Mouse (Mus musculus) intestine, embryonic 15.5 days (tissue): Measurements from ENCODE around the gene Ap1s1. TPM values are rescaled to one million over a fixed set of nuclear protein-coding genes. Genes with fewer than 3 reads are reported as not detected.

Source experiments
- ATAC-seq: fragments of 200-750 bp; cut with Nextera tagmentation; 2 replicates; pipeline ENCODE4 v1.8.0; 2017; ENCODE audit warnings: moderate TSS enrichment, moderate library complexity
- H3K27ac ChIP-seq: fragments of 300-500 bp; sonication (generic); 2 replicates; pipeline ENCODE4 v1.5.1; 2015; ENCODE audit warnings: mild to moderate bottlenecking, inconsistent platforms
- H3K27me3 ChIP-seq: fragments of 300-500 bp; sonication (generic); replicated peaks from 2 replicates; pipeline ENCODE4 v1.6.1; 2015; ENCODE audit warnings: inconsistent platforms
- H3K36me3 ChIP-seq: fragments of 300-500 bp; sonication (generic); 2 replicates; pipeline ENCODE4 v1.6.1; 2015; ENCODE audit warnings: inconsistent platforms
- H3K4me1 ChIP-seq: fragments of 300-500 bp; sonication (generic); replicated peaks from 2 replicates; pipeline ENCODE4 v1.6.1; 2015; ENCODE audit warnings: inconsistent platforms
- H3K4me2 ChIP-seq: fragments of 300-500 bp; sonication (generic); replicated peaks from 2 replicates; pipeline ENCODE4 v1.6.1; 2015; ENCODE audit warnings: mild to moderate bottlenecking, inconsistent platforms
- H3K4me3 ChIP-seq: fragments of 300-500 bp; sonication (generic); replicated peaks from 2 replicates; pipeline ENCODE4 v1.5.1; 2015; ENCODE audit warnings: inconsistent platforms
- H3K9ac ChIP-seq: fragments of 300-500 bp; sonication (generic); 2 replicates; pipeline ENCODE4 v1.6.1; 2015; ENCODE audit warnings: inconsistent platforms
- H3K9me3 ChIP-seq: fragments of 300-500 bp; sonication (generic); 2 replicates; pipeline ENCODE4 v1.6.1; 2016; ENCODE audit warnings: inconsistent platforms
- WGBS: fragments of 180-500 bp; shearing (Covaris S2); methylation state at CpG from one replicate; pipeline ENCODE4 v1.1.7; 2015; 5-methylcytosine and 5-hydroxymethylcytosine counted together
- polyA plus RNA-seq: library from polyadenylated mRNA; unstranded; fragments of >200 nt; fragmentation: Nextera tagmentation; extraction: Ambion mirVana; gene quantifications from 2 replicates; pipeline ENCODE4 v1.2.1, GENCODE M21; 2015

Gene Ap1s1
- polyA plus RNA-seq, 1 experiment from 2014 or later, result 242 TPM

- Histone ChIP-seq H3K27me3 (0 out of 2 replicates have a peak, but pooled peaks cover 3% of the 10 kb centered on the region), H3K27ac (no peak overlapping the region), H3K9me3 (no peaks in the 10 kb centered on the region), H3K4me2 (no peak overlapping the region), H3K4me1 (no peaks in the 10 kb centered on the region), H3K36me3 (no peaks in the 10 kb centered on the region), H3K9ac (no peak overlapping the region), H3K4me3 (no peak overlapping the region)
- ATAC-seq, result peak; percentile 53; the same call in 1 of the 2 replicates
- WGBS, result 23% methylated on average over 11 of the region's 12 CpGs
Observed at GRCm38 (mm10) chr5:137061809-137062481, 16.0 kb upstream of the Ap1s1 start.

DNA sequence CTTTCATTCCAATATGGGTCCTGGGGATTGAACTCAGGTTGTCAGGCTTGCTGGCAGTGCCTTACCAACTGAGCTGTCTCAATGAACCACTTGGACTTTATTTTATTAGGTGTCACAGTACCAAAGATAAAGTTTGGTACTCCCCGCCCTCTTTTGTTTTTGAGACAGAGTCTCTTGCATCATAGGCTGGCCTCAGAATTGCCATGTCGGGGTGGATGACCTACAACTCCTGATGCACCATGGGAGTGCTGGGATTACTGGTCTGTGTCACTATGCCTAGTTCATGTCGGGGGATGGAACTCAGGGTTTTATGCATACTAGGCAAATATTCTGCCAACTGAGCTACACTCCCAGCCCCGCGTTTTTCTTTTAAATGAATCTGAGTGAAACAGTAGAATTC lies 8.9 kb upstream of the Ap1s1 start:
- Histone ChIP-seq H3K4me2 (no peak overlapping the region), H3K27me3 (no peaks in the 10 kb centered on the region), H3K27ac (no peak overlapping the region), H3K9me3 (no peaks in the 10 kb centered on the region), H3K9ac (no peak overlapping the region), H3K4me1 (no peaks in the 10 kb centered on the region), H3K36me3 (no peaks in the 10 kb centered on the region), H3K4me3 (no peak overlapping the region)
- no peak for ATAC-seq
- 84% methylated on average over 5 of the region's 5 CpGs for WGBS

- Histone ChIP-seq H3K36me3 (no peaks in the 10 kb centered on the region), H3K4me3 (no peak overlapping the region), H3K4me2 (no peak overlapping the region), H3K27me3 (no peaks in the 10 kb centered on the region), H3K9ac (no peak overlapping the region), H3K27ac (no peak overlapping the region), H3K9me3 (no peaks in the 10 kb centered on the region), H3K4me1 (no peaks in the 10 kb centered on the region)
- no peak for ATAC-seq
- whole genome bisulfite sequencing, result 83% methylated on average over 7 of the region's 7 CpGs
Observed at GRCm38 (mm10) chr5:137054299-137054698, 8.4 kb upstream of the Ap1s1 start.

- ATAC-seq, result peak; percentile 87
Observed at GRCm38 (mm10) chr5:137051914-137052505, 6.1 kb upstream of the Ap1s1 start.

DNA sequence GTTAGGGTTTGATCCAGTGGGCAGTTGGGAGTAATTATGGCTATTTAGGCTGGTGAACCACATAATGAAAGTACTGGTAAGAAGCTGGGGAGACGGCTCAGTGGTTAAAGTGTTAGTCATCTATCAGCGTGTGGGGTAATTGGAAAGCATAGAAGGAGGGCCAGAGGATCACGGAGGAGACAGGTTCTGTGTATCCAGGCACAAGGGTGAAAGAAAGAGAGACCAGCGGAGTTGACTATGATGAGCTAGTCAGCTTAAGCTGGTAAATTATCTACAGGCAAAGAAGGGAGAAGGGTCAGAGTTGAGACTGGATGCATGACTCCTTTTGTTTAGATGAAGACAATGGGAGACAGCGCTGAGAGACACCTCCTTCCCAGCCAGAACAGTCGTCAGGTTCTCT lies 5.2 kb upstream of the Ap1s1 start:
- H3K9ac ChIP-seq, result no peak overlapping the region

More at GRCm38 (mm10) chr5:137051914-137052505, 6.1 kb upstream of the Ap1s1 start:
- H3K36me3 ChIP-seq, result no peaks in the 10 kb centered on the region
- H3K27ac ChIP-seq, result no peak overlapping the region
- H3K27me3 ChIP-seq, result no peaks in the 10 kb centered on the region
- no peaks in the 10 kb centered on the region for H3K4me1 ChIP-seq
- H3K4me3 ChIP-seq, result no peak overlapping the region
- H3K9me3 ChIP-seq, result no peaks in the 10 kb centered on the region
- no peak overlapping the region for H3K9ac ChIP-seq
- no peak overlapping the region for H3K4me2 ChIP-seq
- WGBS, result 58% methylated on average over 5 of the region's 5 CpGs

GRCm38 (mm10) chr5:137046991-137047390 lies 1.1 kb upstream of the Ap1s1 start:
- Histone ChIP-seq H3K4me1 (0 out of 2 replicates have a peak, but pooled peaks cover 4% of the 10 kb centered on the region), H3K9ac (no peak overlapping the region), H3K36me3 (peaks cover 8% of the 10 kb centered on the region), H3K4me3 (no peak overlapping the region), H3K4me2 (no peak overlapping the region), H3K9me3 (no peaks in the 10 kb centered on the region), H3K27me3 (no peaks in the 10 kb centered on the region), H3K27ac (no peak overlapping the region)
- ATAC-seq, result no peak

More for the DNA sequence above, 5.2 kb upstream of the Ap1s1 start:
- WGBS, result 34% methylated on average over 6 of the region's 6 CpGs
- no peak overlapping the region for H3K4me2 ChIP-seq
- H3K9me3 ChIP-seq, result no peaks in the 10 kb centered on the region
- no peak overlapping the region for H3K4me3 ChIP-seq
- H3K27ac ChIP-seq, result no peak overlapping the region
- ATAC-seq, result no peak
- 0 out of 2 replicates have a peak, but pooled peaks cover 4% of the 10 kb centered on the region for H3K4me1 ChIP-seq
- H3K27me3 ChIP-seq, result no peaks in the 10 kb centered on the region
- H3K36me3 ChIP-seq, result no peaks in the 10 kb centered on the region

GRCm38 (mm10) chr5:137046324-137046718 lies 386 bp upstream of the Ap1s1 start:
- H3K27me3 ChIP-seq, result no peaks in the 10 kb centered on the region

DNA sequence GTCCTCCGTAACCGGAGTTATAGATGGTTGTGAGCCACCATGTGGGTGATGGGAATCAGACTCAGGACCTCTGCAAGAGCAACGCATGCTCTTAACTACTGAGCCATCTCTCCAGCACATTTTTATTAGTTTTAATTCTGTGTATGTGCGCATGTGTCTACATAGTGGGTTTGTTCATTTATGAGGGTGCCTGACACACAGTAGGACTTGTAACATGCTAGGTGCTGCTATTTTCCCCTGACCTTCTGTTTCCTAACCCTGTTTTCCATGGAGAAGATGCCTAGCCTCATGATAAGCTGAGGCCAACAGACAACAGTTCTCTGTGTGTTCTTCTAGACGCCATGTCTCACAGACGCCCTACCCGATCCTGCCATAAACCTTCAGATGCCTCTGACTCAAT lies 1.9 kb downstream of the Ap1s1 start:
- Histone ChIP-seq H3K9me3 (no peaks in the 10 kb centered on the region), H3K27ac (no peak overlapping the region), H3K36me3 (peaks cover 29% of the 10 kb centered on the region), H3K9ac (no peak overlapping the region), H3K4me3 (no peak overlapping the region), H3K4me2 (no peak overlapping the region), H3K4me1 (0 out of 2 replicates have a peak, but pooled peaks cover 4% of the 10 kb centered on the region), H3K27me3 (no peaks in the 10 kb centered on the region)
- no peak for ATAC-seq
- 91% methylated on average over 7 of the region's 7 CpGs for WGBS

More at GRCm38 (mm10) chr5:137046324-137046718, 386 bp upstream of the Ap1s1 start:
- 22% methylated on average over 5 of the region's 5 CpGs for WGBS
- H3K36me3 ChIP-seq, result peaks cover 15% of the 10 kb centered on the region
- H3K27ac ChIP-seq, result no peak overlapping the region
- H3K4me2 ChIP-seq, result peak overlapping the region; percentile 75
- no peak; the same call in none of the 2 replicates for ATAC-seq
- no peak overlapping the region for H3K9ac ChIP-seq
- no peaks in the 10 kb centered on the region for H3K9me3 ChIP-seq
- peak overlapping the region; percentile 67 for H3K4me3 ChIP-seq
- 0 out of 2 replicates have a peak, but pooled peaks cover 4% of the 10 kb centered on the region for H3K4me1 ChIP-seq

- 0 out of 2 replicates have a peak, but pooled peaks cover 4% of the 10 kb centered on the region for H3K4me1 ChIP-seq
- WGBS, result 87% methylated on average over 10 of the region's 10 CpGs
- ATAC-seq, result no peak
- H3K4me2 ChIP-seq, result no peak overlapping the region
- no peaks in the 10 kb centered on the region for H3K27me3 ChIP-seq
- H3K9ac ChIP-seq, result no peak overlapping the region
- H3K9me3 ChIP-seq, result no peaks in the 10 kb centered on the region
- H3K36me3 ChIP-seq, result peaks cover 40% of the 10 kb centered on the region
- H3K4me3 ChIP-seq, result no peak overlapping the region
- H3K27ac ChIP-seq, result no peak overlapping the region
Observed at GRCm38 (mm10) chr5:137041442-137041841, 4.5 kb downstream of the Ap1s1 start.

DNA sequence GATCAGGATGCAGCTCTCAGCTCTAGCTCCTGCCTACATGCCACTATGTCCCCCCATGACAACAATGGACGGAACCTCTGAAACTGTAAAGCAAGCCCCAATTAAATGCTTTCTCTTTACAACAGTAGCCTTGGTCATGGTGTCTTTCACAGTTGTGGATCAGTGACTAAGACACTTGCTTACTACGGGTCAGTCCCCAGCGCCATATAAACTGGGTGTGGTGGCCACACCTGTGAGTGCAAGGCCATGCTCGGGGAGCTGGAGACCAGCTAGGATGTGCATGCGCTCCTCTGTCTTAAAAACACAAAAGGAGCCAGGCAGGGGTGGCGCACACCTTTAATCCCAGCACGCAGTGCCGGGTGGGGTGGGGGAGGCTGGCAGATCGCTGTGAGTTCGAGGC lies 6.5 kb downstream of the Ap1s1 start:
- ATAC-seq, result peak; percentile 48
- H3K4me3 ChIP-seq, result no peak overlapping the region
- H3K4me1 ChIP-seq, result no peaks in the 10 kb centered on the region
- H3K27me3 ChIP-seq, result no peaks in the 10 kb centered on the region
- 91% methylated on average over 10 of the region's 10 CpGs for WGBS
- no peak overlapping the region for H3K9ac ChIP-seq
- H3K4me2 ChIP-seq, result no peak overlapping the region
- H3K27ac ChIP-seq, result no peak overlapping the region
- H3K9me3 ChIP-seq, result no peaks in the 10 kb centered on the region
- H3K36me3 ChIP-seq, result peaks cover 42% of the 10 kb centered on the region

DNA sequence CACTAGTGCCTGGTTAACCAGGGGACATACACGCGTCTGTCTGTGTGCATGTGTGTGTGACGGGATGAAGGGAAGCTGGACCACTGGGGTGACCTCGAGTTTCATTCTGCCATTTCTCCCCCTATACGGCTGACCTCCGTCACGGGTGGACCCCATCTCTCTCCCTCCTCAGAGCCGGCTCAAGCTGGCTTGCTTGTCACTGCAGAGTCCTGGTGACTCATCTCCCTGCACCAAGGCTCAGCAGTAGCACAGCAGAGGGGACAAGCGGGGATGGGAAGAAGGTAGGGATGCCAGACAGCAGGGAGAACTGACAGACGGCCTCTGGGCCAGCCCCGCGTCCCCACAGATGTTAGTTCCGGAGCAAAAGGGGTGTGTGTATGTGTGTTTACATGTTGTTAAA lies 9.7 kb downstream of the Ap1s1 start:
- no peak overlapping the region for H3K27ac ChIP-seq
- no peak for ATAC-seq
- no peak overlapping the region for H3K4me2 ChIP-seq
- H3K9ac ChIP-seq, result no peak overlapping the region
- H3K27me3 ChIP-seq, result peaks cover 13% of the 10 kb centered on the region
- H3K36me3 ChIP-seq, result peaks cover 26% of the 10 kb centered on the region
- peaks cover 18% of the 10 kb centered on the region for H3K4me1 ChIP-seq
- no peak overlapping the region for H3K4me3 ChIP-seq
- WGBS, result 85% methylated on average over 13 of the region's 13 CpGs
- no peaks in the 10 kb centered on the region for H3K9me3 ChIP-seq

DNA sequence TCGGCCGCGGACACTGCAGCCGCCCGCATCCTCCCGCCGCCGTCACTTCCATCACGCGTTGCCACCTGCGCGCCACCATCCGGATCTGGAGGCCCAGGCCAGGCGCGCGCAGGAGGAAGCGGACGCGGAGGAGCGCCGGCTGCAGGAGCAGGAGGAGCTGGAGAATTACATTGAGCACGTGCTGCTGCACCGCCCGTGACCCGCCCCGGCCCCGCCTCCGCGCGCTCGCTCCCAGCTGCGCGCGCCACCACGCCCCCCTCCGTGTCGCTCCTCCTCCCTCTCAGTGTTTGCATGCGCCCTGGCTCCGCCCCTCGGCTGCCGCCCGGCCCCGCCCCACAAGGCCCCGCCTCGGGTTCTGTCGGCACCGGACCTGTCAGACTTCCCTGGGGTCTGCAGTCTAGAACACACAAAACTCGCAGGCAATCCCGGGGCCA lies 13.3 kb downstream of the Ap1s1 start:
- peaks cover 44% of the 10 kb centered on the region for H3K27me3 ChIP-seq
- under 1% methylated on average over 45 of the region's 49 CpGs for WGBS
- ATAC-seq, result peak; percentile 87
- peak overlapping the region; percentile 48 for H3K4me3 ChIP-seq
- H3K4me1 ChIP-seq, result peaks cover 34% of the 10 kb centered on the region
- H3K9me3 ChIP-seq, result no peaks in the 10 kb centered on the region
- peak overlapping the region; percentile 99 for H3K4me2 ChIP-seq
- peak overlapping the region; percentile 21; the same call in 1 of the 2 replicates for H3K9ac ChIP-seq
- H3K36me3 ChIP-seq, result peaks cover 5% of the 10 kb centered on the region
- H3K27ac ChIP-seq, result no peak overlapping the region
